Mouse (Mus musculus): ENCODE measurements around the gene Prpf38b. TPM values are rescaled to one million over a fixed set of nuclear protein-coding genes. Genes with fewer than 3 reads are reported as not detected.

Prpf38b gene
- polyA plus RNA-seq (2014; fragmentation: Nextera tagmentation; extraction: Ambion mirVana), result 73.7 and 77.1 TPM in 2 replicates

DNA sequence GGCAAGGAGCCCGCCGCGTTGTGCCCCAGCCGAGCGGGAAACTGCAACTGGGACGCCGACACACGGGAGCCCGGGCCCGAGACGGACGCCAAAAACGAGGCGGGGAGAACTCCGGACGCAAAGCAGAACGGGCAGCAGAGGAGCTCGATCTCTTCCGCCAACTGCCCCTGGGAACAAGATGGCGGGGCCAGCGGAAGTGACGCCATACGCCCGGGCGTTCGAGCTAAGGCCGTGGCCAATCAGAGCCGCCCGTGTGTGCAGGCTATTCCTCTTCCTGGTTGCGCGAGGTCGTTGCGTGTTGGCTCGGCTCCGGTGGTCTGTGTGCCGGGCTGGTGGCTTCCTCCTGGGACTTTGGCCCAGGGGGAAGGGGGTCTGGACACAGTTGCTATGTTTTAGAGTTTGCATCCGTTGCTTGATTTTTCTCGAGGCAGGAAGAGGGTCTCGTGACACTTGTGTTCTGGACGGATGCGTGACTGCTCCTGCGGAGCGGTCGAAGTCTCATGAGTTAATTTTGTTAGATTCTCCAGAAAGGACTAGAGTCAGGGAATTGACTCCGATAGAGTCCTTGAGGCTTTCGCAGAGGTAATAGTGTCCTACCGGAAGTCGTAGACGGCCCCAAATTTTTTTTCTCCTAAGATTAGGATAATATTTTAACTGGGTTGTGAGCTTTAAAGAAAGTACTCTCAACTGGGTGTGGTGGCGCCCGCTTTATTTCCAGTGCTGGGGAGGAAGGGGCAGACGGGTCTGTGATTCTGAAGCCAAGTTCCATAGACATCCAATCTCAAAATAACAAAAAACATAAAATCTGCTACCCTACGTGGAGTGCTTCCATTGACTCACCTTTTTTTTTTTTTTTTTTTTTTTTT lies at the start of gene Prpf38b:
Prpf38b (minus strand) TSS at position 180 of the 866 bp plus-strand sequence.
- H3K4me1 ChIP-seq (ENCODE audit: control insufficient read depth, insufficient read depth, low read length), result peaks cover 6% of the 10 kb centered on the region
- H3K9ac ChIP-seq (replicated peaks; ENCODE audit: low read depth, low read length), result peak within 1 kb of the TSS; percentile 91
- ATAC-seq (ENCODE audit: insufficient number of reproducible peaks, insufficient read depth, low FRiP score, low read depth), result peak; percentile 99
- WGBS, result under 1% methylated on average over 51 of the region's 53 CpGs
- H3K9me3 ChIP-seq (ENCODE audit: control insufficient read depth, low read depth, low read length), result no peaks in the 10 kb centered on the region
- H3K27me3 ChIP-seq (ENCODE audit: control insufficient read depth, insufficient read depth, low read length), result no peaks in the 10 kb centered on the region
- peaks cover 15% of the 10 kb centered on the region for H3K36me3 ChIP-seq (ENCODE audit: control insufficient read depth, insufficient read depth, low read length)
- H3K27ac ChIP-seq (ENCODE audit: low read length), result peak within 1 kb of the TSS; percentile 100
- H3K4me2 ChIP-seq (replicated peaks; ENCODE audit: low read depth, low read length), result peak within 1 kb of the TSS; percentile 95
- peak within 1 kb of the TSS; percentile 94 for H3K4me3 ChIP-seq (ENCODE audit: low read depth, low read length)

DNA sequence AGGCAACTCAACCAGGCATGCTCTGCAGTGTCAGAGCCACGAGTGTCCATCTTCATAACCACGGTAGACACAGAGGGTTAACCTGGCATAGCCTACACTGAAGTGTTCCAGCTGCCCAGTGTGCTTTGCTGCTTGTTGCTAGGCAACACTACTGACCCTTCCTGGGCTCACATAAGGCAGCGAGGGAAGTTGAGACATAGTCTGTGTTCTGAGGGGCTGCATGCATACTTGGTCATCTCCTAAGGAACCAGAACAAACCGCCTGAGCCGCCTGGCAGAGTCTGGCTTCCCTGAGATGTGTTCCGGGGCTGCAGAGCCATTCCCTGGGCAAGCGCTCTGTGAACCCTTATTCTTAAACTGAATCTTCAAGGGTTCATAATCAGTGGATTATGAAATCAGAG lies 49.7 kb upstream of the Prpf38b start:
- Histone ChIP-seq H3K27ac (ENCODE audit: low read length) (peak overlapping the region; percentile 4; the same call in 1 of the 2 replicates), H3K36me3 (ENCODE audit: control insufficient read depth, insufficient read depth, low read length) (no peaks in the 10 kb centered on the region), H3K4me3 (ENCODE audit: low read depth, low read length) (no peak overlapping the region), H3K27me3 (ENCODE audit: control insufficient read depth, insufficient read depth, low read length) (no peaks in the 10 kb centered on the region), H3K4me2 (replicated peaks; ENCODE audit: low read depth, low read length) (peak overlapping the region; percentile 0; the same call in 1 of the 2 replicates), H3K9ac (replicated peaks; ENCODE audit: low read depth, low read length) (no peak overlapping the region), H3K9me3 (ENCODE audit: control insufficient read depth, low read depth, low read length) (no peaks in the 10 kb centered on the region), H3K4me1 (ENCODE audit: control insufficient read depth, insufficient read depth, low read length) (peaks cover 8% of the 10 kb centered on the region; the same call in 1 of the 2 replicates)
- ATAC-seq (ENCODE audit: insufficient number of reproducible peaks, insufficient read depth, low FRiP score, low read depth), result peak; percentile 53; the same call in 1 of the 2 replicates
- 24% methylated on average over 7 of the region's 7 CpGs for WGBS

DNA sequence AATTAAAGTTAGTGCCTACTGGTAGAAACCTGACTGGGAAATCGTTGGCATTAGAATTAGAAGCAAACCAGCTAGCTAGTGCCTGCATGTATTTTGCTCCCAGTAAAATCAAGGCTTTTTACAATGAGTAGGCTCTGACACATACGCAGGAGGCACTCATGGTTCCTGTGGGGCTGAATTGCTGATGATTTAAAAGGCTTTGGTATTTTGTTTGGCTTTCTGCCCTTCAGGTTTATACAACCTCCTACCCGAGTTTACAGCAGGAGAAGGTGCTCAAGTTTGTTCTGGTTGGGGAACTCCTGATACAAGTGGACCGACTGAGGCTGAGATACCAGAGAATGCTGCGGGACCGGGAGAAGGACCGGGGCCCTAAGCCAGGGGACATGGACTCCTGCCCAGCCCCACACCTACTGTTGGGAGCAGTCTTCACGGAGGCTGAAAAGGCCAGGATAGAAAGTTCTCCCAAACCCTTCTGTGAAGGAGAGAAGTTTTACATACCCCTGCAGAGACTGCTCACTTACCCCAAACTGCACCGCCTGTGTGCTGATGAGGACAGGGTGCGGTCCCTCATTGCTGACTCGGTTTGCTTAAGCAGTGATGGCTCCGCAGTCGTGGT lies 48.3 kb upstream of the Prpf38b start:
- no peak for ATAC-seq (ENCODE audit: insufficient number of reproducible peaks, insufficient read depth, low FRiP score, low read depth)
- H3K4me2 ChIP-seq (replicated peaks; ENCODE audit: low read depth, low read length), result no peak overlapping the region
- H3K36me3 ChIP-seq (ENCODE audit: control insufficient read depth, insufficient read depth, low read length), result no peaks in the 10 kb centered on the region
- H3K27ac ChIP-seq (ENCODE audit: low read length), result no peak overlapping the region
- peaks cover 8% of the 10 kb centered on the region; the same call in 1 of the 2 replicates for H3K4me1 ChIP-seq (ENCODE audit: control insufficient read depth, insufficient read depth, low read length)
- H3K27me3 ChIP-seq (ENCODE audit: control insufficient read depth, insufficient read depth, low read length), result no peaks in the 10 kb centered on the region
- no peak overlapping the region for H3K4me3 ChIP-seq (ENCODE audit: low read depth, low read length)
- H3K9me3 ChIP-seq (ENCODE audit: control insufficient read depth, low read depth, low read length), result no peaks in the 10 kb centered on the region
- H3K9ac ChIP-seq (replicated peaks; ENCODE audit: low read depth, low read length), result no peak overlapping the region
- 63% methylated on average over 13 of the region's 13 CpGs for WGBS

DNA sequence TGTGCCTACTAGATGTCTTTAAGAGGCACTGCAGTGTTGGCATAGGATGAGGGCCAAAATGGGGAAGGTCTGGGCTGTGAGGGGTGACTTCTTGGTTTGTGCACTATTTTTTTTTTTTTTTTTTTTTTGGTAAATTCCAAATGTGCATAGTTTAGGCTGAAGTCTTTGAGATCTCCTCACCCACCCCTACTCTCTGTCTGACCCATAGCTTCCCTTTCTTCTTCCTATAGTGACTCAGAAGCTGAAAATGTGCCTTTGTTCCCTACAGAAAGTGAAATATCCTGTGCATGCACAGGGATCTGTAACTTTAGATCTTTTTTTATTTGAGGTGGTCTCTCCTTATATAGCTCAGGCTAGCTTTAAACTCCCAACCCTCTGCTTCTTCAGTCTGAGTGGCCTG lies 46.4 kb upstream of the Prpf38b start:
- Histone ChIP-seq H3K27me3 (ENCODE audit: control insufficient read depth, insufficient read depth, low read length) (no peaks in the 10 kb centered on the region), H3K4me1 (ENCODE audit: control insufficient read depth, insufficient read depth, low read length) (peaks cover 8% of the 10 kb centered on the region; the same call in 1 of the 2 replicates), H3K4me3 (ENCODE audit: low read depth, low read length) (no peak overlapping the region), H3K36me3 (ENCODE audit: control insufficient read depth, insufficient read depth, low read length) (no peaks in the 10 kb centered on the region), H3K9me3 (ENCODE audit: control insufficient read depth, low read depth, low read length) (no peaks in the 10 kb centered on the region), H3K9ac (replicated peaks; ENCODE audit: low read depth, low read length) (no peak overlapping the region), H3K27ac (ENCODE audit: low read length) (no peak overlapping the region), H3K4me2 (replicated peaks; ENCODE audit: low read depth, low read length) (no peak overlapping the region)
- ATAC-seq (ENCODE audit: insufficient number of reproducible peaks, insufficient read depth, low FRiP score, low read depth), result no peak

DNA sequence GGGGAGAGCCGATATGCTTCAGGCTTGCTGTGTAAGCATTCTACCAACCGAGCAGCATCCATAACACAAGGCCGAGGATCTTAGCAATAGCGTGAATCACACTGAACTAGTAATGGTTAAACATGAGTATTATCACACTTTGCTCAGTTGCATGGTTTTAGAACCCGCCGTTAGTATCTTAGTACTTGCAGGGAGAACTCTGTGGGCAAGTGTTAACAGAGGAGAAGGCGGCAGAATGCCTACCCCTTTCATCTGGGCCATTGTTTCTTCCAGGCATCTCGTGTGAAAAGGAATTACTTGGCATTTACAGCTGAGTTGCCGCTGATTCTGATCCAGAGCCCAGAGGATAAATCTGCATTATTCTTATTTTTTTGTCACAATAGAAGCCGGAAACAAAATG lies 29.5 kb upstream of the Prpf38b start:
- H3K9ac ChIP-seq (replicated peaks; ENCODE audit: low read depth, low read length), result no peak overlapping the region
- no peak overlapping the region for H3K27ac ChIP-seq (ENCODE audit: low read length)
- ATAC-seq (ENCODE audit: insufficient number of reproducible peaks, insufficient read depth, low FRiP score, low read depth), result no peak
- H3K4me2 ChIP-seq (replicated peaks; ENCODE audit: low read depth, low read length), result no peak overlapping the region
- no peaks in the 10 kb centered on the region for H3K36me3 ChIP-seq (ENCODE audit: control insufficient read depth, insufficient read depth, low read length)
- no peak overlapping the region for H3K4me3 ChIP-seq (ENCODE audit: low read depth, low read length)
- no peaks in the 10 kb centered on the region for H3K4me1 ChIP-seq (ENCODE audit: control insufficient read depth, insufficient read depth, low read length)
- WGBS, result 88% methylated on average over 10 of the region's 10 CpGs
- no peaks in the 10 kb centered on the region for H3K27me3 ChIP-seq (ENCODE audit: control insufficient read depth, insufficient read depth, low read length)
- H3K9me3 ChIP-seq (ENCODE audit: control insufficient read depth, low read depth, low read length), result no peaks in the 10 kb centered on the region

DNA sequence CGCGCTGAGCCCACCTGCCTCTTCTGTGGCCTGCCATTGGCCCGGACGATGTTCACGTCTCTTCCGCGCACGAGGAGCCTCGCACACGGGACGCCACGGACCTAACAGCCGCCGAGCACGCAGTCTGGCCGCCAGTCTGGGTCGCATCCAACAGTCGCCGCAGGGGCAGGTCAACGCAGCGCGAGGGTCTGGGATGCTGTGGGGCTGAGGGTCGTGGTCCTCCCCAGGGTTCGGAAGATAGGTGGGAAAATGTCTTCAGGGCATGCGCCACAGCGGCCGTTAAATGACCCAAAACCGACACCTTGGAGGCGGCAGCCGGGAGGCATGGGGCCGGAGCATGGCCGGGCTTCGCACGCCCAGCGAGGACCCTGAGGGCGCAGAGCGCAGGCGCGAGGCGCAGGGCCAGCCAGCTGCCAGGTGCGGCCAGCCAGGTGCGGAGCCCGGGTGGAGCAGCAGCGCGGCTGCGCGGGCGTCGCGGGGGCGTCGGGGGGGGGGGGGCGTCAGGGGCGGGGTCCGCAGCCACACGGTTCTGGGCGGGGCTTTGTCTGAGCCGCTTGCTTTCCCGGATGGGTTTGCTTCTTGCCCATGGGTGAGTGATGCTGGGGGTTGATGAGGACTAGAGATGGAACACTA lies 28.6 kb upstream of the Prpf38b start, which contains the start of gene Gm9857:
Gm9857 (minus strand) TSS at position 445 of the 633 bp plus-strand sequence.
- Histone ChIP-seq H3K4me2 (replicated peaks; ENCODE audit: low read depth, low read length) (peak within 1 kb of the TSS; percentile 44), H3K9me3 (ENCODE audit: control insufficient read depth, low read depth, low read length) (no peaks in the 10 kb centered on the region), H3K27me3 (ENCODE audit: control insufficient read depth, insufficient read depth, low read length) (no peaks in the 10 kb centered on the region), H3K4me1 (ENCODE audit: control insufficient read depth, insufficient read depth, low read length) (no peaks in the 10 kb centered on the region), H3K27ac (ENCODE audit: low read length) (no peak within 1 kb of the TSS), H3K4me3 (ENCODE audit: low read depth, low read length) (peak within 1 kb of the TSS; percentile 28), H3K9ac (replicated peaks; ENCODE audit: low read depth, low read length) (no peak within 1 kb of the TSS), H3K36me3 (ENCODE audit: control insufficient read depth, insufficient read depth, low read length) (no peaks in the 10 kb centered on the region)
- ATAC-seq (ENCODE audit: insufficient number of reproducible peaks, insufficient read depth, low FRiP score, low read depth), result peak; percentile 83
- 45% methylated on average over 55 of the region's 59 CpGs for WGBS

DNA sequence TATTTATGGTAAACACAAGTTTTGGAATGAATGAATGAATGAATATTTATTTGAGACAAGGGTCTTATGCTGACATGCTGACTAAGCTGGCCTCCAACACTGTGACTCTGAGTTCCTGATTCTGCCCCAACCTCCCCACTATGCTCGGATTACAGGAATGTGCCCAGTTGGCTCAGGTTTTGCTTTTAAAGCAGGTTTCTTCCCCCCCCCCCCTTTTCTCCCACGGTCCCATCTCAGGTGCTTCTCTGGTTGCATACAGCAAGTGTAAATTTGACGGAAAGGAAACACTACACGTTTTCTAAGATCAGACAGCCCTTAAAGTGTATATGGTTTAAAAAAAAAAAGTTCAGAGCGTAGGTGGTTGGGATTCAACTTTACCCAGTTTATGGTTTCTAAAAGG lies 28.0 kb upstream of the Prpf38b start, which contains the start of gene Henmt1:
Henmt1 (plus strand) TSS at position 301 of the 400 bp plus-strand sequence.
- peak within 1 kb of the TSS; percentile 28 for H3K4me3 ChIP-seq (ENCODE audit: low read depth, low read length)
- ATAC-seq (ENCODE audit: insufficient number of reproducible peaks, insufficient read depth, low FRiP score, low read depth), result no peak
- peak within 1 kb of the TSS; percentile 44 for H3K4me2 ChIP-seq (replicated peaks; ENCODE audit: low read depth, low read length)
- H3K36me3 ChIP-seq (ENCODE audit: control insufficient read depth, insufficient read depth, low read length), result no peaks in the 10 kb centered on the region
- H3K4me1 ChIP-seq (ENCODE audit: control insufficient read depth, insufficient read depth, low read length), result no peaks in the 10 kb centered on the region
- 86% methylated on average over 5 of the region's 5 CpGs for WGBS
- H3K9me3 ChIP-seq (ENCODE audit: control insufficient read depth, low read depth, low read length), result no peaks in the 10 kb centered on the region
- no peaks in the 10 kb centered on the region for H3K27me3 ChIP-seq (ENCODE audit: control insufficient read depth, insufficient read depth, low read length)
- no peak within 1 kb of the TSS for H3K9ac ChIP-seq (replicated peaks; ENCODE audit: low read depth, low read length)
- no peak within 1 kb of the TSS for H3K27ac ChIP-seq (ENCODE audit: low read length)

DNA sequence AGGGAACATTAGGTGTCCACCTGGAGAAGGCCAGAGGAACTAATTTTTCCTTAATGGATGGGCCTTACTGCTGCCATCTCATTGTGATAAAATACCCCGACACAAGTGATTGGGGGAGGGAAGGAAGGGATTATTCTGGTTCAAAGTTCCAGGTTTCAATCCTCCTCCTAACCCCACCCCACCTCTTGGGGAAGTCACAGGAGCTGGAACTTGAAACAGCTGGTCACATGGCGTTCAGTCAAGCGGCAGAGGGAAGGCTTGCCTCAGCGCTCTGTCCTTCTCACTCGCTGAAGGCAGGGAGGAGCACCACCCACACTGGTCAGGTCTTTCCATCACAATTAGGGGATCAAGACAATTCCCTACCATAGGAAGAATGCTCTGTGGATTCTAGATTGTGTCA lies 27.2 kb upstream of the Prpf38b start:
- Histone ChIP-seq H3K9ac (replicated peaks; ENCODE audit: low read depth, low read length) (no peak overlapping the region), H3K4me3 (ENCODE audit: low read depth, low read length) (no peak overlapping the region), H3K4me1 (ENCODE audit: control insufficient read depth, insufficient read depth, low read length) (no peaks in the 10 kb centered on the region), H3K4me2 (replicated peaks; ENCODE audit: low read depth, low read length) (no peak overlapping the region), H3K27me3 (ENCODE audit: control insufficient read depth, insufficient read depth, low read length) (no peaks in the 10 kb centered on the region), H3K9me3 (ENCODE audit: control insufficient read depth, low read depth, low read length) (no peaks in the 10 kb centered on the region), H3K27ac (ENCODE audit: low read length) (no peak overlapping the region), H3K36me3 (ENCODE audit: control insufficient read depth, insufficient read depth, low read length) (no peaks in the 10 kb centered on the region)
- no peak for ATAC-seq (ENCODE audit: insufficient number of reproducible peaks, insufficient read depth, low FRiP score, low read depth)
- 88% methylated on average over 5 of the region's 5 CpGs for WGBS

Data from stomach, embryonic 14.5 days (tissue).